Mouse (Mus musculus): ENCODE measurements around the gene Gm20683. TPM values are rescaled to one million over a fixed set of nuclear protein-coding genes. Genes with fewer than 3 reads are reported as not detected.
"Not testable (repeated sequence)": the region's sequence is repeated elsewhere in the genome, so short reads cannot be mapped to it uniquely, and the experiment has no call there.

The Gm20683 gene
- polyA plus RNA-seq, 3 experiments from 2014 or later = 0.26 to 1.1 (median 0.67) TPM

DNA sequence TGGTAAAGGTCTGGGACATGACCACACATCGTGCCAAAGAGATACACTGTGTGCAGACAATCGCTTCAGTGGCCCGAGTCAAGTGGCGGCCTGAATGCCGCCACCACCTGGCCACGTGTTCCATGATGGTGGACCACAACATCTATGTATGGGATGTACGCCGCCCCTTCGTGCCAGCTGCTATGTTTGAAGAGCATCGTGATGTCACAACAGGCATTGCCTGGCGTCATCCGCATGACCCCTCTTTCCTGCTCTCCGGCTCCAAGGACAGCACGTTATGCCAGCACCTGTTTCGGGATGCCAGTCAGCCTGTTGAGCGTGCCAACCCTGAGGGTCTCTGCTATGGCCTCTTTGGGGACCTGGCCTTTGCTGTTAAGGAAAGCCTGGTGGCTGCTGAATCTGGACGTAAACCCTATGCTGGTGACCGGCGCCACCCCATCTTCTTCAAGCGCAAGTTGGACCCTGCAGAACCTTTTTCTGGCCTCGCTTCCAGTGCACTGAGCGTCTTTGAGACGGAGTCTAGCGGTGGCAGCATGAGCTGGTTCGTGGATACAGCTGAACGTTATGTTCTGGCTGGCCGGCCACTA, 15.5 kb downstream of the Gm20683 start:
- no peak for ATAC-seq

DNA sequence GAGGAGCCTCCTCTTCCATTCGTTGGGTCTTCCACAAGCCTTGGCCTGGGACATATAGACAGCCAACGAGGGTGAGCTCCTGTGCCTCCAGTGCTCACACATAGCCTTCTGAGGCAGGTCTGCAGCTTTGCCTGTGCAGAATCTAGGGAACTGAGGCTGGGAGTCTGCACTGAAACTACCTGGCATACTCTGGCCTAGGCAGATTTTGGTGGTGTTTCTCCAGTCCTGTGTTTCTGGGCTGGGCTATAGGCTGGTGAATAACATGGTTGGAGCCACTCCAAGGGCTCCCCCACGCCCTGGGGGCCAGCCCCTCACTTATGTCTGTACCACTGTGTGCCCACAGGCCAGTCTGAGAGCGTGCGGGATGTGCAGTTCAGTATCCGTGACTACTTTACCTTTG, 16.3 kb downstream of the Gm20683 start:
- ATAC-seq = no peak

DNA sequence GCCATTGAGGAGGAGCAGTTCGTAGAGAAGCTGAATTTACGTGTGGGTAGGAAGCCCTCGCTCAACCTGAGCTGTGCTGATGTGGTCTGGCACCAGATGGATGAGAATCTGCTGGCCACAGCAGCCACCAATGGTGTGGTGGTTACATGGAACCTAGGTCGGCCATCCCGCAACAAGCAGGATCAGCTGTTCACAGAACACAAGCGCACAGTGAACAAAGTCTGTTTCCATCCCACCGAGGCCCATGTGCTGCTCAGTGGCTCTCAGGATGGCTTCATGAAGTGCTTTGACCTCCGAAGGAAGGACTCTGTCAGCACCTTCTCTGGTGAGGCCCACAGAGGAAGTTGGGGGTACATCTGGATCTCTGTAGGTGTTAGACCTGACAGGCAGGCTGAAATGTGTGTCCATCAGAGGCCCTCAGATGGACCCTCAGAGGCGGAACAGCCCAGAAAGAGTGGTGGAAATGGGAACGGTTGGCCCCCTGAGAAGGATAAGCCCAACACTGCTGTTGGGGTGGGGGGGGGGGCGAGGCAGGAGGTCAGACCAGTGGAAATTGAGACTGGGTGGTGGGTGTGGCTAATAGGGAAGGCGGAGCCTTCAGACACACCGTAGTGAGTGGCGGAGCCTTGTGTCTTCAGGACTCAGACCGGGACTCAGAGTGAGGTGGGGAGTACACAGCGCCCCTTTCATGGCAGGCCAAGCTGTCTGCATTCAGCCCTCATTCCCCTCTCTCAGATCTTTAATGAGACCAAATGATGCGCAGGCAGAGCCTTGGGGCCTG, 17.0 kb downstream of the Gm20683 start:
- ATAC-seq = no peak

DNA sequence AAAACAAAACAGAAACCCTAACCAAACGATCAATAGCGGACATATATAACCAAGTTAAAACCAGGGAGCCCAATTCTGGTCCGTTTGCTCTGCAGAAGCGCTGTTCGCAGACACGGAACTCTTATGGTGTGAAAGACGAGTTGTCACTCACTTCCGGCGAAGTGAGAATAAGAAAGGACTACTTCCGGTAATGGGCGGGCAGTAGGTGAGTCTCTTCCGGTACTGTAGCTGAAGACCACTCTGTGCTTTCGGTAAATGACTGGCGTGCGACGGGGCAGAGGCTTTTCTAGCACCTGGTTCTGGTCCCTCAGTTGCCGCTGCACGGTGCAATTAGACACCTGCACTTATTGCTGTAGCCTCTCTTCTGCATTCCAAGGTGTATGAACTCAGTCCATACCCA, 18.1 kb downstream of the Gm20683 start, which contains the start of gene Wdr24:
TSS of gene Wdr24 (plus strand) at position 176 of the 400 bp plus-strand sequence.
- ATAC-seq = peak; percentile 94

DNA sequence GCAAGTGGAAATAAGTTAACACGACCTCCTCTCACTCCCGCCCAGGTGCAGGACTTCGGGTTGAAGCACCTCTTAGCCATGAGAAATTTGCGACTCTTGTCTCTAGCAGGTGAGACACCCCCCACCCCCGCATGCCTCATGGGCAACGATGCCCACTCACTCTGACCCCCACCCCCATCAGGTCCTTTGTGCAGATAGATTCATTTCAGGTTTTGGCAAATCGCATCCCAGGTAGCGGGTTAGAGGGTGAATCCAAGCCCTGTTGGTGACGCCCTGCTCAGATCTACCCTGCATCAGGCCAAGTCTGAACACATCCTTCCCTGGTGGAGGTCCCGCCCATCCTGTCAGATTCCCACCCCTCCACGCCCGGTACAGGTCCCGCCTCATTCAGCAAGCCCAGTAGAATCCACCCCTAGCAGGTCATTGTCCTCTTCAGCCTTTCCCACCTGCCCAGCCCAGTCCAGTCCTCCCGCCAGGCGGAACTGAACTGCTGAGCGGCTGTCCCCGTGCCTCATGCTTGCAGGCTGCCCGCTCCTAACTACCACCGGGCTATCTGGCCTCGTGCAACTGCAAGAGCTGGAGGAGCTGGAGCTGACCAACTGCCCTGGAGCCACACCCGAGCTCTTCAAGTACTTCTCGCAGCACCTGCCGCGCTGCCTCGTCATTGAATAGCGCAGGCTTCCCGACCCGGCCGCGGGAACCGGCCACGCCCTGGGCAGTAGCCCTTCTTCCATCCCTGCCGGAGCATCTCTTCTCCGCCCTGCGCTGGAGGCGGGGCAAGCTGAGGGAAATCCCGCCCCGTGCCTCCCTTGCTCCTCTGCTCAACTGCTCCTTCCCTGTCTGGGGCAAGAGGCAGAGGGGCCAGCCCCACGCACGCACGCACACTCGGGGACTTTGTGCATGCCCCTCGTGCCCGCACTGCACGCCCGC, 22.4 kb downstream of the Gm20683 start:
- ATAC-seq = no peak

DNA sequence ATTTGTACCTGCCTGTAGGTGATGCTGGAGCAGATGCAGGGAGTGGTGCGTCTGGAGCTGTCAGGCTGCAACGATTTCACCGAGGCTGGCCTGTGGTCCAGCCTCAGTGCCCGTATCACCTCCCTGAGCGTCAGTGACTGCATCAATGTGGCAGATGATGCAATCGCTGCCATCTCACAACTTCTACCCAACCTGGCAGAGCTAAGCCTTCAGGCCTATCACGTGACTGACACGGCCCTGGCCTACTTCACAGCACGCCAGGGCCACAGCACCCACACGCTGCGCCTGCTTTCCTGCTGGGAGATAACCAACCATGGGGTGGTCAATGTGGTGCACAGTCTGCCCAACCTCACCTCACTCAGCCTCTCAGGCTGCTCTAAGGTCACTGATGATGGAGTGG, 23.9 kb downstream of the Gm20683 start:
- no peak for ATAC-seq

- no peak for ATAC-seq
Measured at GRCm38 (mm10) chr17:25813471-25813870, 28.1 kb downstream of the Gm20683 start.

- no peak for ATAC-seq
Measured at GRCm38 (mm10) chr17:25810890-25811289, 30.7 kb downstream of the Gm20683 start.

GRCm38 (mm10) chr17:25809606-25810340, 31.8 kb downstream of the Gm20683 start:
- ATAC-seq = no peak

DNA sequence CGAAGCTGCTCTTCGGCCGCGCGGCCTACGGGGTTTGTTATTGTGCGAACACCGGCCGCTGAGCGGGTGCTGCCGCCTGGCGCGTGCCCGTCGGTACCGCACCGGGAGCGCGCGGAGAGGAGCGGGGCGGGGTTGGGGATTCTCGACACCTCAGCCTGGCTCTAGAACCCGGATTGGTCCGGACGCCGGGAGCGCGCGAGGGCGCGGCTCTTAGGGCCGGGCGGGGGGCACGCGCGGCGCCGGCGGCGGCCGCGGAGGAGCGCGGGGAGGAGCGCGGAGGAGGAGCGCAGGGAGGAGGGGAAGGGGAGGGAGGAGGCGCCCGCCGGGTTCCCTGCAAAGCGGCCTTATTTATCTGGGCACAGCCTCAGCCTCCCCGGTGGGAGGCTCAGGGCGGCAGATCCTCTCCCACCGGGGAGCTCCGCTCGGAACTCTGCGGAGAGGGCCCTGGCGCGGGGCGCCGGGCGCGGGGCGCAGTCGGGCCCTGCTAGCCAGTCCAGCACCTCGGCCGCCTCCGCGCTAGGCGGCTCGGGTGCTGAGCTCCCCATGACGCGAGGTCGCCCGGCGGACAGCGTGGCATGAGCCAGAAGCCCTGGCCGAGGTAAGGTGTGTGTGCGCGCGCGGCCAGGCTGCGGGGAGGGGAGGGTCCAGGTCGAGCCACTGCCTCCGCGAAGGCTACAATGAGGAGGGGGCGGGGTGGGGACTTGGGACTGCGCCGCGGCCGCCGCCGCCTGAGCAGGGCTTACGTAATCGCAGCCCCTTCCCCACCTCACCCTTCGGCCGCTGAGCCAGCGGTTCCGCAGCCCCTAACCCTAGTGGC, 32.6 kb downstream of the Gm20683 start, which contains the start of gene Fbxl16:
TSS of gene Fbxl16 (plus strand) at position 297 of the 817 bp plus-strand sequence.
- no peak for ATAC-seq

GRCm38 (mm10) chr17:25808028-25808427, 33.5 kb downstream of the Gm20683 start:
- no peak for ATAC-seq

GRCm38 (mm10) chr17:25807452-25807851, 34.1 kb downstream of the Gm20683 start:
- ATAC-seq = not testable (repeated sequence)

- ATAC-seq = no peak
Measured at GRCm38 (mm10) chr17:25806507-25806906, 35.1 kb downstream of the Gm20683 start.

DNA sequence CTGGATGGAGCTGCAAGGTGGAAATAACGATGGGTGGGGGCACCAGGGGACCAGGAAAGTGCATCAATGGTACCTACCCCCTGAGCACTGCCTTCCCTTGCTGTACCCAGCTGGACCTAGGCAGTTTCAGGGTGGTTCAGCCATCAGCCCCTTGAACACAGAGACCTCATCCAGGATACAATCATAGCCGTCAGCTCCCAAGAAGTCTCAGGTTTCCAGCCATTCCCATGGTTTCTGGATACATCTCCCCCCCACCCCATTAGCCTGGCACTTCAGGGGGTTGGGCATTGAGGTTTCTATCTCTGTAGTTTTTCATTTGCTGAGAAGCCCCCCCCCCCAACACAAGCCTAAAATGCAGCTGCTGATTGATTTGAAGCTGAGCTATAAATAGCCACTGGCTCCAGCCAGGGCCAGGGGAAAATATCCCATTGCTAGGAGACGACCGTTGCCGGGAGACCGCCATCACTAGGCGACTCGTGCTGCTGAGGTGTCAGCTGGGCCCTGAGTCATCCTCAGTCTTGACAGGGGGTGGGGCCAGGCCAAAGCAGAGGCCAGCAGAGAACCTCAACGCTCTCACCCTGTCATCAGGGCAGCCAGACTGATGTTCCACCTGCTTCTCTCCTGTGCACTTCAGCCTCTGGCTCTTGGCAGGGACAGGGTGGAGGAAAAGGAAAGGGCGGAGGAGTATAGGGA, 38.6 kb downstream of the Gm20683 start:
- no peak for ATAC-seq

DNA sequence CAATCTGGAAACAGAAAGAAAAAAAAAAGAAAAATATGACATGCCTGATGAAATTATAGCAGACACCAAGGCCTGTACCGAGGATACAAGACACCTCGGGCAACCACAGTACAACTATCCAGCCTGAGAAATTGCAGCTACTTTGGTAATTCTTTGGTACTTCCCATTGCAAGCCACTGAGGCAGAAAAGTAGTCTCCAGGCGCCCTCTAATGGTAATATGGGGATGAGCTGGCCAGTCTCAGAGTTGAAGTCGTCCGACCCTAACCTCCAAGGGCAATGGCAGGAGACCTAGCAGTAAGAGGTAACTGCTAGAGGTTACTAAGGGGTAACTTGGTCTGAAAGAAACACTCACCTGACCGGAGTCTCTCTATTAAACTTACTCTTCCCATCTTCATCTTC, 40.5 kb downstream of the Gm20683 start:
- peak; percentile 74 for ATAC-seq

DNA sequence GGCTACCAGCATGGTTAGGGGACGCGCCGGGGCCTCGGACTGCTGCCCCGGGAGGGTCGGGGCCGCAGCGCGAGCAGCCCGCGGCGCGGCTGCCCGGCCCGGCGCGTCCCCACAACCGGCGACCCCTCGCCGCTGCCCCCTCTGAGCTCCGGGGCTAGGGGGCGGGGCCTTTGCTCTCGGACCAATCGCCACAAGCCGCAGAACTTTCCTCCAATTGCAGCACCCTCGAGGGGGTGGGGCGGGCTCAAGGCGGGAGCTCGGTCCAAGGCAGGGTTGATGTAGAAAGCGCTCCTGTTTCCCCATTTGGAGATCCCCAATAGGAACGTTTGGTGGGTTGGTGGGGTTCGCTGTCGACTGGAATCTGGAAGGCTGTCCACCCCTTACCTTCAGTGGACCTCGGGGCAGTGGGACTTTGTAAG, 44.6 kb downstream of the Gm20683 start, which contains the start of gene Metrn:
TSS of gene Metrn (minus strand) at position 186 of the 419 bp plus-strand sequence.
- peak; percentile 53 for ATAC-seq

DNA sequence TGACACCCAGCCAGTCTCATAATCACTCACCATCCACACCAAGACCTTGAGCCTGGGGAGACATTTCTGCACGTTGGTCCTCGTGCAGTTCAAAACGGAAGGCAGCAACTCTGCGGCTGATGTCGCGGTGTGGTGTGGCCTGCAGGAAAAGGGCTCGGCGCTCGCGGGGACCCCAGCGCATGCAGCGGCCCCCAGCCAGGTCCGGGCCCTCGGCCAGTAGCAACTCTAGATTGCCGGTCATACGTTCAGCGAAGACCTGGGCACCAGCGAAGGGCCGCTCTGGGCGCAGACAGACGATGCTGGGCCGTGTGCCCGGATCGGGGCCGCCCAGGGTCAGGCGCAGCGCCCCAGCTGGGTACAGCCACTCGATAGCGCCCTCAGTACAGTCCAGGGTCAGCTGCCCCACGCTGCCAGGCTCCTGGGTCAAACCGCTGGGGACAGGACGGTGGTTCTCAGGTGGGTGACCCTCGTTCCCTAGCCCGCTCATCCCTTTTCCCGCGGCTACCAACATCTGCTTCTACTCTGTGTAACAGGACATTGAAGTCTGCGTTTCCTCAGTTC, 45.3 kb downstream of the Gm20683 start:
- no peak for ATAC-seq

DNA sequence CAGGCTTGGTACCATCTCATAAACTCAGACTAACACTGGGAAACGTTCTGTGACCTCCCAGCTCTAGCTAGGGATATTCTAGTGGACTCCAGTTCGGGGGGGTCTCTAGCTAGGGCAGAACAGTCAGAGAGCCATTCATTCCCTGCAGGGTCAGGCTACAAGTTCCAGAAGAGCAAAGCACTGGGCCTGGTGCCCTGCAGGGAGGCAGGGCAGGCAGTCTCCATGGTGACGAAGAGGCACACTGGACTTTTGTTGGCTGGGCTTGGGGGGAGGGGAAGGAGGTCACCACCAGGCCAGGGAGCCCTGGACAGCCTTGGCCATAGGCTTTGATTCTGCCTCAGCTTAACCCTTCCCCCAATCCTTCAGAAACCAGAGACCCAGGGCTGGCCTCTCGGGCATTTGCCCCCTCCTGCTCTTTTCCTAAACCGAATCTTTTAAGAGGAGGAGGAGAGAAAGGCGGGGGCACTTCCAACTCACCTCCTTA, 45.9 kb downstream of the Gm20683 start, which contains the start of gene AC134908.4:
TSS of gene AC134908.4 (minus strand) at position 51 of the 484 bp plus-strand sequence.
- no peak for ATAC-seq

- ATAC-seq = no peak
Measured at GRCm38 (mm10) chr17:25794998-25795397, 46.6 kb downstream of the Gm20683 start.

DNA sequence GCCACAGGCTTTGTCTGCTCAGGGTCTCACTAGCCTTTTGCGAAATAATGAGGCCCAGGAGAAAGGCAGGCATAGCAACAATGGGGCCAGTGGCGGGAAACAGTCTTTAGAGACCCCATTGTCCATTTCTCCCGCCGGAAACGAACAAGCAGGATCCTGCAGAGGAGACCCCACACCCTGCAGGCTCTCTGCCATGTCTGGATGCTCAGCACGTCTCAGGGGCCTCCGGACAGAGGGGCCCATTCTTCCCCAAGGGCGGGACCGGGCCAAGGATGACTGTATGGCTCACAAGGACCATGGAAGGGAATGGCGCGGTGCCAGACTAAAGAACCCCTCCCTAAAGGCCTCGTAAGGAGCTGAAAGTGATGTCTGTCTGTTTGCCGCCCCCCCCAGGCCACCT, 47.4 kb downstream of the Gm20683 start:
- no peak for ATAC-seq

All from inflammation-experienced regulatory T-cells, adult 6 months (primary cell).